Mouse (Mus musculus) lung, embryonic 14.5 days (tissue): ENCODE measurements around the gene Fbxw2. TPM values are rescaled to one million over a fixed set of nuclear protein-coding genes. Genes with fewer than 3 reads are reported as not detected.
"Not testable (repeated sequence)": the region's sequence is repeated elsewhere in the genome, so short reads cannot be mapped to it uniquely, and the experiment has no call there.

ENCODE experiments used
- ATAC-seq: fragments of 200-750 bp; cut with Nextera tagmentation; 2 replicates; pipeline ENCODE4 v1.8.0; 2017; ENCODE audit warnings: mild to moderate bottlenecking, moderate TSS enrichment, moderate library complexity; ENCODE audit not compliant: insufficient read depth
- DNase-seq: peaks from one replicate; pipeline ENCODE4 v3.0.0-alpha.2; 2015
- H3K27ac ChIP-seq: fragments of 300-500 bp; sonication (generic); 2 replicates; pipeline ENCODE4 v1.5.1; 2014; ENCODE audit warnings: low read depth, mild to moderate bottlenecking, moderate library complexity
- H3K27me3 ChIP-seq: fragments of 300-500 bp; sonication (generic); 2 replicates; pipeline ENCODE4 v1.6.1; 2014; ENCODE audit warnings: low read length, control low read depth; ENCODE audit not compliant: insufficient read depth
- H3K36me3 ChIP-seq: fragments of 300-500 bp; sonication (generic); 2 replicates; pipeline ENCODE4 v1.6.1; 2014; ENCODE audit warnings: control low read depth; ENCODE audit not compliant: insufficient read depth
- H3K4me1 ChIP-seq: fragments of 300-500 bp; sonication (generic); 2 replicates; pipeline ENCODE4 v1.6.1; 2014; ENCODE audit warnings: antibody characterized with exemption, control low read depth; ENCODE audit not compliant: insufficient read depth
- H3K4me2 ChIP-seq: fragments of 300-500 bp; sonication (generic); 2 replicates; pipeline ENCODE4 v1.6.1; 2014; ENCODE audit warnings: mild to moderate bottlenecking
- H3K4me3 ChIP-seq: fragments of 300-500 bp; sonication (generic); 2 replicates; pipeline ENCODE4 v1.5.1; 2014; ENCODE audit warnings: low read depth, low read length
- H3K9ac ChIP-seq: fragments of 300-500 bp; sonication (generic); 2 replicates; pipeline ENCODE4 v1.6.1; 2014
- H3K9me3 ChIP-seq: fragments of 300-500 bp; sonication (generic); 2 replicates; pipeline ENCODE4 v1.6.1; 2016; ENCODE audit warnings: low read depth, low read length, control low read depth
- CTCF ChIP-seq: IDR thresholded peaks from 2 replicates; pipeline ENCODE4 v1.5.1; 2016; ENCODE audit warnings: antibody characterized with exemption, low read depth
- WGBS: fragments of 180-500 bp; shearing (Covaris S2); extraction: QIAGEN DNeasy Blood & Tissue Kit; methylation state at CpG from one replicate; pipeline ENCODE4 v1.1.7; 2014; 5-methylcytosine and 5-hydroxymethylcytosine counted together
- polyA plus RNA-seq: library from polyadenylated mRNA; unstranded; fragments of >200 nt; fragmentation: Nextera tagmentation; extraction: Ambion mirVana; gene quantifications from 2 replicates; pipeline ENCODE4 v1.2.1, GENCODE M21; 2014

Fbxw2 gene
- polyA plus RNA-seq, 1 experiment from 2014 or later, result 77.5 TPM

DNA sequence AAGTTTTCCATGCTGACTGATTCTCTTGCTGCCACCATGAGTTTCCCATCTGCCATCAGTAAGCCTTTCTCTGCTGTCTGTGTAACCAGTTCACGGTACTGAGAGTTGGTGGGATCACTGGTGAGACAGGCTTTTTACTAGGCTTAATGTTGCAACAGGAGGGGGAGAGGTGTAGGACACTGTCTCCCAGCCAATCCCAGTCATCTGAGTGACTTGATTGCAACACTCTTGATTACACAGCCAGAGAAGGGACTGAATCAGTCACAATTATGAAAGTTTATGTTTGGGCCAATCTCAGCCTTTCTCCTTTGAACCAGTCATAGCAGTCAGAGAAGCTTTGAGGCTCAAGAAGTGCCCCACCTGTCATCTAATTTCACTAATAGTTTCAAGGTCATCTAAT, 1.9 kb upstream of the Fbxw2 start:
- WGBS, result 88% methylated on average over 1 of the region's 1 CpGs
- ATAC-seq, result no peak
- Histone ChIP-seq H3K27me3 (no peaks in the 10 kb centered on the region), H3K4me2 (no peak overlapping the region), H3K9me3 (no peaks in the 10 kb centered on the region; the same call in 1 of the 2 replicates), H3K4me3 (no peak overlapping the region), H3K4me1 (peaks cover 9% of the 10 kb centered on the region), H3K27ac (no peak overlapping the region), H3K9ac (no peak overlapping the region), H3K36me3 (0 out of 2 replicates have a peak, but pooled peaks cover 2% of the 10 kb centered on the region)
- no peak for TF ChIP-seq CTCF
- no peak for DNase-seq

DNA sequence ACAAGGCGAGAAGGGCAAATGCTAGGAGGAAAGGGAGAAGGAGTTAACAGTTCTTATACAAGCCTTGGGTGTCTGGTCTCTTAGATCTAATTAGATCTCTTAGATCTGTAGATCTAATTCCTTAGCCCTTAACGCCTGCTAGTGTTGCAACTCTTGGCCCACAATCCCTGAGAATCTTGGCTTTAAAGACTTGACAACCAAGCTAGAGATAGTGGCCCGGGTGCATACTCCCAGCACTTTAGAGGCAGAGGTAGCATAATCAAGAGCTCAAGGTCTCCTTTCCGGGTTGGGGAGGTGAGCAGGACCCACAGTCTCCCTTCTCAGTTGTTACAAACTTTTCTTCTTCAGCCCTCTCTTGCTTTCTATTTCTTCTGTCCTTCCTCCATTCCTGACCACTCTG, 1.5 kb upstream of the Fbxw2 start:
- H3K9me3 ChIP-seq, result no peaks in the 10 kb centered on the region; the same call in 1 of the 2 replicates
- no peak overlapping the region for H3K27ac ChIP-seq
- no peak overlapping the region for H3K4me3 ChIP-seq
- 86% methylated on average over 4 of the region's 4 CpGs for WGBS
- H3K27me3 ChIP-seq, result no peaks in the 10 kb centered on the region
- H3K36me3 ChIP-seq, result peaks cover 5% of the 10 kb centered on the region
- H3K4me2 ChIP-seq, result no peak overlapping the region
- no peak for TF ChIP-seq CTCF
- DNase-seq, result no peak
- H3K4me1 ChIP-seq, result peaks cover 9% of the 10 kb centered on the region
- no peak for ATAC-seq
- no peak overlapping the region for H3K9ac ChIP-seq

DNA sequence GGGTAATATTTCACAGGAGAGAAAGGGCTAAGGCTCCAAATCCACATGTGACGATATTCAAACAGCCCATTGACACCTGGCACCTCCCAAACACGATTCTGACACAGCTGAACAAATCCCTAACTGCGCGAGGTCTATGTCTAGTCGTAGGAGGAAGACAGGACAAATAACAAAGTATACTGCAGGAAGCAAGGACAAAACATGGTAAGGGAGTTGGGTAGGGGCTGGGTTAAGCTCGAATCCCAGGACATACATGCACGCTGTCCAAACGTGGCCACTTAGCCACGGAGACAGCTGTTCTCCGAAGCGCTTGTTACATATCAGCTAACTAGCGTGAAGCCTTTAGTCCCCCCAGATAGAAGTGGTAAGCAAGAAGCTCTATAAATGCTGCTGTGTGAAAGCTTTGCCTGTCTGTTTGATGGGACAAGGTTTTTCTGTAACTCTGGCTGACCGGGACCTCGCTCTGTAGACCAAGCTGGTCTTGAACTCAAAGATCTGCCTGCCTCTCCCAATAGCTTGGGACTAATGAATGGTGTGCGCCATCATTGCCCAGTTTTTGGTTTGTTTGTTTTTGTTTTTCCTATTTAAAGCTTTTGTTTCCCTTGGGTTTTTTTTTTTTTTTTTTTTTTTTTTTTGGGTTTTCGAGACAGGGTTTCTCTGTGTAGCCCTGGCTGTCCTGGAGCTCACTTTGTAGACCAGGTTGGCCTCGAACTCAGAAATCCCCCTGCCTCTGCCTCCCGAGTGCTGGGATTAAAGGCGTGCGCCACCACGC, 535 bp upstream of the Fbxw2 start:
- Histone ChIP-seq H3K9me3 (no peaks in the 10 kb centered on the region; the same call in 1 of the 2 replicates), H3K9ac (peak overlapping the region; percentile 94), H3K27ac (peak overlapping the region; percentile 86), H3K4me1 (peaks cover 9% of the 10 kb centered on the region), H3K4me2 (peak overlapping the region; percentile 95), H3K36me3 (peaks cover 10% of the 10 kb centered on the region), H3K27me3 (no peaks in the 10 kb centered on the region), H3K4me3 (peak overlapping the region; percentile 96)
- WGBS, result 30% methylated on average over 20 of the region's 21 CpGs
- DNase-seq, result no peak
- ATAC-seq, result peak; percentile 42; the same call in 1 of the 2 replicates
- no peak for TF ChIP-seq CTCF

DNA sequence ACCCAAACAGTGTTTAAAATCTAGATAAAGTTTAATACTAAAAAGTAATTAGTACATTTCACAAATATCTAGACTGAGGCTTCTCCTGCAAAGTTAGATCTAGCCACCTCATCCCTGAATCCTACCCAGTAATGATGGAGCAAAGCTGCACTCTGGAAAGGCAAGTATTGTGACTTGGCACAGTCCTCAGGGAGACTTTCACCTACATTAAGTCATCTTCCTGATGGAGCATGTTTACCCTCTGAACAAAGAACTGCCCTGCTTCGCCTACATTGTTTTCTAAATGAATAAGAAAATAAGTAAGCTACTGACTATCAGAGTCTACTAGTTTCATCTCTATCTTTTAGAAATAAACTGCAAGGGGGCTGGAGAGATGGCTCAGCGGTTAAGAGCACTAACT, 7.6 kb downstream of the Fbxw2 start:
- WGBS, result 88% methylated on average over 2 of the region's 2 CpGs
- no peaks in the 10 kb centered on the region for H3K27me3 ChIP-seq
- no peak for TF ChIP-seq CTCF
- no peaks in the 10 kb centered on the region for H3K9me3 ChIP-seq
- no peak overlapping the region for H3K9ac ChIP-seq
- no peak overlapping the region for H3K4me2 ChIP-seq
- H3K36me3 ChIP-seq, result peaks cover 50% of the 10 kb centered on the region
- no peak overlapping the region for H3K27ac ChIP-seq
- H3K4me3 ChIP-seq, result no peak overlapping the region
- DNase-seq, result no peak
- no peak for ATAC-seq
- no peaks in the 10 kb centered on the region for H3K4me1 ChIP-seq

DNA sequence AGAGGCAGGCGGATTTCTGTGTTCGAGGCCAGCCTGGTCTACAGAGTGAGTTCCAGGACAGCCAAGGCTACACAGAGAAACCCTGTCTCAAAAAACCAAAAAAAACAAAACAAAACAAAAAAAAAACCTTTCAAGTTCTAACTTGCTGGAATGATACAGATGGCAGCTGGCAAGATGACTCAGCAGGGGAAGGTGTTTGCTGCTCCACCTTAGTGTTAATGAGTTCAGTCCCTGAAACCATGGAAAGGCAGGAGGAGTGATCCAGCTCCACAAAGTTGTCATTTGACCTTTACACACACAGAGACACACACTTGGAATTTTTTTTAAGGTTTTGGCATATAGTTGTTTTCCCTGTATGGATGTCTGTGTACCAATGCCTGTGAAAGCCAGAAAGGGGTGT, 10.2 kb downstream of the Fbxw2 start:
- H3K27me3 ChIP-seq, H3K4me3 ChIP-seq, H3K9ac ChIP-seq, ATAC-seq, H3K27ac ChIP-seq, H3K9me3 ChIP-seq, DNase-seq, H3K4me1 ChIP-seq, H3K4me2 ChIP-seq: not testable (repeated sequence)
- peaks cover 64% of the 10 kb centered on the region for H3K36me3 ChIP-seq
- WGBS, result 94% methylated on average over 2 of the region's 2 CpGs

DNA sequence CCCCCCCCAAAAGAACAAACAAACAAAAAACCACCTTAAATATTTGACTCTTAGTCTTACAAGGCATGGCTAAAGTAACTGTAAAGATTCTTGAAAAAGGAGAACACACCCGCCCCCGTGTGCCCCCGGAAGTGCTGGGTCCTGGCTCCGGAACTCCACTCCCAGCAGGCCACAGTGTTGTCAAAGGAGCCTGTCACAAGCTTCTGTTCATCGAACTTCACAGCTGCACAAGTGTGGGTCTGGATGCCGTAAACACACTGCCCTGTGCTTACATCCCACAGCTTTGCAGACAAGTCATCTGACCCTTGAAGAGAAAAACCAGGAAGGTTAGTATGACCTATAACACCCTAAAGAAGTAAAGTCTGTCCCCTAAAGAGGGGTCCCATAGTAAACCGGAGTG, 13.4 kb downstream of the Fbxw2 start:
- no peak for ATAC-seq

DNA sequence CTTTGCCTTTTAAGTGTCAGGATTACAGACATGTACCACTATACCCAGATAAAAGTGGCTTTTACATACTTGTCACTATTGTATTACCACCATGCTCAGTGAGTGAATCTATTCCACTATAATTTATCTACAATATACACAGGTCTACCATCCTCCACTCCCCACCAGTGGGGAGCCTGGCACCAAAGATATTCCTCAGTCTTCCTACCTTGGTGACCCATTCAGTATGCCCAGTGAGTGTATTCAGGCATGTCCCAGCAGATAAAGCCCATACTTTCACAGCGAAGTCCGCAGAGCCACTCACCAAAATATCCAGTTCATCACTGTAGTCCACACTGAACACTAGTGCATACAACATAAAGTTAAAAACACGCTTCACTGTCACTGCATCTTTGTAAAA, 15.3 kb downstream of the Fbxw2 start:
- Histone ChIP-seq H3K36me3 (peaks cover 81% of the 10 kb centered on the region), H3K4me3 (no peak overlapping the region), H3K4me1 (no peaks in the 10 kb centered on the region), H3K9ac (no peak overlapping the region), H3K9me3 (no peaks in the 10 kb centered on the region), H3K4me2 (no peak overlapping the region), H3K27ac (no peak overlapping the region), H3K27me3 (no peaks in the 10 kb centered on the region)
- TF ChIP-seq CTCF, result no peak
- 96% methylated on average over 3 of the region's 3 CpGs for WGBS
- ATAC-seq (no peak), DNase-seq (no peak)

More for the DNA sequence above, 13.4 kb downstream of the Fbxw2 start:
- Histone ChIP-seq H3K4me1 (no peaks in the 10 kb centered on the region), H3K9me3 (no peaks in the 10 kb centered on the region), H3K9ac (no peak overlapping the region), H3K27me3 (no peaks in the 10 kb centered on the region), H3K4me3 (no peak overlapping the region), H3K36me3 (peaks cover 78% of the 10 kb centered on the region), H3K27ac (no peak overlapping the region), H3K4me2 (no peak overlapping the region)
- 86% methylated on average over 7 of the region's 7 CpGs for WGBS
- no peak for TF ChIP-seq CTCF
- DNase-seq, result no peak
